Mouse (Mus musculus) subcutaneous adipose tissue, adult 2 months (tissue): ENCODE measurements around the gene Dok1. TPM values are rescaled to one million over a fixed set of nuclear protein-coding genes. Genes with fewer than 3 reads are reported as not detected.

Source experiments
- polyA plus RNA-seq: library from polyadenylated mRNA; depleted of rRNA; stranded (reverse); fragments of >200 nt; gene quantifications from 2 replicates; pipeline ENCODE4 v1.2.3, GENCODE M21; 2012; ENCODE audit warnings: low replicate concordance; rRNA removed

Dok1 gene
- polyA plus RNA-seq, result 11.2 and 13.9 TPM in 2 replicates

DNA sequence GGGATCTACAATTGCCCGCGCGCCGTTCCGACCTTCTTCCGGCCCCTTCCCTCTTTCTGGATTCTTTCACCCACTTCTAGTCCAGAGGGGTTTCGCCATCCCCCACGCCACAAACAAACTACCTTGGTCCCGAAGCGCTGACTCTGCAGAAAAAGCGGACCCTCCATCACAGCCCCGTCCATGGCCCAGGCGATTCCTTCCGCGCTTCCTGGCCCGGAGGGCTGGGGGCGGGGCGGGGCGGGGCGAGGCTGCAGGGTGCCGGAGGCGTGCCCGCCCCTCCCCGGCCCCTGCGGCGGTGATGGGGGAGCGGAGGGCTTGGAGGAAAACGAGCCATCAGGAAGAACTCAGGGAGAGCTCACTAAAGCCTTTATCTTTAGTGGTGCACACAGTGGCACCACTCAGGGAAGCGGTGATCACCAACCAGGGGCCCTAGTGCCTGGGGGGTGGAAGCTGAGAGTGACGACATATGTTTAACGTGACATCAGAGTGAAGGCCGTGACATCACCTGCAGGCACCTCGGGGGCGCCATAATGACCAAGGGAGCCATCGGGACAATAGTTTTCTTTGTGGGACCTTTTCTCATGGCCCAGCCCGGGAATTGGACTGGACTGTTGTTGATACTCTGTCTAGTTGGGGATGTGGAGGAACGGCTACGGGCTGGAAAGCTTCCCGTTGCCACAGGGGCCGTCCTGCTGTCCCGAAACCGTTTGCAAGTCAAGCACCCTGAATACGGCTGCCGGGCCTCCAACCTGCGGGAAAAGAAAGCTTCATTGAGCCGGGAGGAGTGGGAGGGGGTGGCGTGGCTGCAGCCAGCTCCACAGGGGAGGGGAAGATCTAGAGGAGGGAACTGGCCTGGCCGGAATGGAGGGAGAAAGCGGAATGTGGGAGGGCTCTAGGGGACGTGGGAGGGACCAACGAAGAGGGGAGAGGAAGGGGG is at the start of gene Dok1, which contains the start of gene Loxl3:
Gene Dok1, minus strand, starts transcription at position 223 of the 937 bp plus-strand sequence.
Gene Loxl3, plus strand, starts transcription at position 925 of the 937 bp plus-strand sequence.

DNA sequence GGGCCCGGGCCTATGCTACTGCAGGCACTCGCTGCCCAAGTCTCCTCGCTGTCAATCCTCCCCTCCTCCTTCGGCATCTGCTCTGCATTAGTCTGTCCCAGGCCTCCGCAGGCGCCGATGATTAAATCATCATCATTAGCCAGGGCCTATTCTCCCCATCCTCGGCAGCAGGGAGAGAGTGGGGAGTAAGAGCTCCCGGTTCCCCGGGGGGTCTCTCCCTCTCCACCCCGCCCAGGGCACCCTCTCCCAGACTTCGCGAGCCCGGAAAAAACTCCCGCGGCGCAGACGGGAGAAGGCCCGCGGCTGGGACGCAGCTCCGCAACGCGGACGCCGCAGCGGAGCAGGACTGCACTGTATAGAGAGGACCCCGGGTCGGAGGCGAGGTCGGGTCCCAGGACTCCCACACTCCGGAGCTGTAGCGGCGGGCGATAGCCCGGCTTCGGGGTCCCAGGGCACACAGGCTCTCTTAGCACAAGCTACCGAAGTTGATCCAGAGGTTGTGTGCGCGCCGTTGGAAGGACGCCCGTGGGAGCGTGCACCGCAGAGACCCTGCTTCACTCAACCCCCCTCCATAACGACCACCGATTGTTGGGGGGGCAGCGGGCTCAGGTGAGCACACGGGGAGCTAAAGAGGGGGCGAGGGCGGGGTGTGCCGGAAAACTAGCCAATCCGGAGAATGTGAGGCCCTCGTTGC is 44.5 kb upstream of the Dok1 start, which contains the start of gene Pcgf1:
Gene Pcgf1, plus strand, starts transcription at position 240 of the 694 bp plus-strand sequence.

DNA sequence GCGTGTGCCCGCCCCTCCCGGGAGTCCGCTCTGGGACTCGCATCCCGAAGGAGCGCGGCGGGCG is 36.8 kb upstream of the Dok1 start, which contains the start of gene Tlx2:
Gene Tlx2, minus strand, starts transcription at position 47 of the 64 bp plus-strand sequence.

DNA sequence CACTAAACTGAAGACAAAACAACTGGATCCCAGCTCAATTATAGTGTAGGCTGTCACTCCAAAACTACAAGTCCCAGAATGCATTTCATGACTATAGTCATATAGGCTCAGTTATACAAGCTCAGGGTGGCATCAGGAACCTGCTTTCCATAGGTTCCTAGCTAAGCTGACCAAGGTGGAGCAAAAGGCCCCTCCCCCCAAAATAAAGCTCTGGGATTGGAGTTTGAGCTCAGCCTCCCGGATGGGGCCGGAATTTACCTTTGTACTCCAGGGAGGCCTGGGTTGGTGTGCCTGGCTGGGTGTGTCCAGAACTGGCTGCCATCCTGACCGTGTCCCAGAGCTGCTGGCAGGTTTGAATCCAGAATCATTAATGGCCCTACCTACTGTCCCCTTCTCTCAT is 24.5 kb upstream of the Dok1 start, which contains the start of gene Dqx1:
Gene Dqx1, plus strand, starts transcription at position 55 of the 400 bp plus-strand sequence.

DNA sequence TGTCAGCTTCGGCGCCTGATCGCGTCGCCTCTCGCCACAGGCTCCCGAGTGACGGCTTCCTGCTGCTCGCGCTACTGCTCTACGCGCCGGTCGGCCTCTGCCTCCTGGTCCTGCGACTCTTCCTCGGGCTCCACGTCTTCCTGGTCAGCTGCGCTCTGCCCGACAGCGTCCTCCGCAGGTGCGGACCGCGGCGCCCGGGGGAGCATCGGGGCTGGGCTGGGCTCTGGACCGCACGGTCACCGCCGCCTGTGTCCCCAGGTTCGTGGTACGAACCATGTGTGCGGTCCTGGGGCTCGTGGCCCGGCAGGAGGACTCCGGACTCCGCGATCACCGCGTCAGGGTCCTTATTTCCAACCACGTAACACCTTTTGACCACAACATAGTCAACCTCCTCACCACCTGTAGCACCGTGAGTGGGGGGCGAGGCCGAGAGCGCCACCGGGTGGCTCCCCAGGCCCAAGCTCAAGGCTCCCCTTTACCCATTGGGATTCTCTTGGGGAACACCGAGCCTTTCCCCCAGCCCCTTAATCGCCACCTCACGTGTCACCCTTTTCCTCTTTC is 21.7 kb upstream of the Dok1 start, which contains the start of gene Htra2:
Gene Htra2, minus strand, starts transcription at position 403 of the 561 bp plus-strand sequence.

DNA sequence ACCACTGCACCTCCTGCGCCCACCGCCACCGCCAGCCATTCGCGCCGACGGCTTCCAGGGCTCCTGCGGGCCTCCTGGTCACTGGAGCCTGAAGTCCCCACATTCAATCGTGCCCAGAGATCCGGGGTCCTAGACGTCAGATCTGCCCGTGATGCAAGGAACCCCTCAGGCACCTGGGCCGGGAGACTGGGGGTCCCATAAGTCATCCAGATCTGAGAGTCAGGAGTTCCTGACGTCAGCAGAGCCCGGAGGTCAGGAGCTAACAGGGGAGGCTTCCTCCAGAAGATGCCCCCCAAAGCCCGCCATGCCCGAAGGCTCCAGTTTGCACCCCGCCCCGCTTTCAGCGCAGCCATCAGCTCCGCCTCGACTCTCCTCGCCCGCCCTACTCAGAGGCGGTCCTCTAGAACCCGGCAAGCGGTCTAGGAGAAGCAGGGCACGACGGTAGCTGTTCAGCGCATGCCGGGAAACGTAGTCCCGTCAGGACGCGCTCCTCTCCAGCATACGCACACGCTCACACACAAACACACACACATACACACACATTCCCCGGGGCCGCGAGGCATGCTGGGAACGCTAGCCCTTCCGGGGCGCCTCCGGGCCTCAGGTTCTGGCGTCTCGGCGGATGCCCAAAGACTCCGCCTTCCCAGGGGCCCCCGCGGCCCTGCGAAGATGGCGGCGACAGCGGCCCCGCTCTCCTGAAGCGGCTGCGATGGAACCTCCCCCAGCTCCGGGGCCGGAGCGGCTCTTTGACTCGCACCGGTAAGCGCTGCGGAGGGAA is 21.0 kb upstream of the Dok1 start, which contains the start of gene Aup1:
Gene Aup1, plus strand, starts transcription at position 448 of the 778 bp plus-strand sequence.

Other genes with a start within 250 kb of the Dok1 start
- 0.27 and 0.57 TPM in 2 replicates for gene Sema4f, start 93.7 kb downstream of the Dok1 start, polyA plus RNA-seq
- gene M1ap, start 86.6 kb downstream of the Dok1 start, polyA plus RNA-seq, result 0.57 and 0.59 TPM in 2 replicates
- 10.1 and 23.6 TPM in 2 replicates for gene Loxl3, start 702 bp upstream of the Dok1 start, polyA plus RNA-seq
- gene Aup1, start 21.1 kb upstream of the Dok1 start, polyA plus RNA-seq, result 309 and 367 TPM in 2 replicates
- gene Htra2, start 21.8 kb upstream of the Dok1 start, polyA plus RNA-seq, result 57.1 and 73.9 TPM in 2 replicates
- gene Dqx1, start 24.4 kb upstream of the Dok1 start, polyA plus RNA-seq, result 1.7 and 2.6 TPM in 2 replicates
- not detected in 2 replicates for gene Tlx2, start 36.8 kb upstream of the Dok1 start, polyA plus RNA-seq
- 21.1 and 28.1 TPM in 2 replicates for gene Pcgf1, start 44.4 kb upstream of the Dok1 start, polyA plus RNA-seq
- gene Lbx2, start 52.9 kb upstream of the Dok1 start, polyA plus RNA-seq, result 2.4 and 3.2 TPM in 2 replicates
- 4.7 and 10.3 TPM in 2 replicates for gene Ccdc142, start 68.1 kb upstream of the Dok1 start, polyA plus RNA-seq
- 4.1 and 7.8 TPM in 2 replicates for gene Gm42688, start 68.1 kb upstream of the Dok1 start, polyA plus RNA-seq
- gene Mrpl53, start 75.6 kb upstream of the Dok1 start, polyA plus RNA-seq, result 76.4 and 94.6 TPM in 2 replicates
- 27.7 and 77.1 TPM in 2 replicates for gene Mogs, start 82.0 kb upstream of the Dok1 start, polyA plus RNA-seq
- 165 and 170 TPM in 2 replicates for gene Wbp1, start 88.1 kb upstream of the Dok1 start, polyA plus RNA-seq
- 13.5 and 28.2 TPM in 2 replicates for gene Ino80b, start 92.0 kb upstream of the Dok1 start, polyA plus RNA-seq
- gene Rtkn, start 102.0 kb upstream of the Dok1 start, polyA plus RNA-seq, result 19.8 and 52.2 TPM in 2 replicates
- gene Wdr54, start 122.9 kb upstream of the Dok1 start, polyA plus RNA-seq, result 1.1 and 6.5 TPM in 2 replicates
- 0.11 and 0.48 TPM in 2 replicates for gene 1700003E16Rik, start 122.9 kb upstream of the Dok1 start, polyA plus RNA-seq
- gene Dctn1, start 132.4 kb upstream of the Dok1 start, polyA plus RNA-seq, result 126 and 138 TPM in 2 replicates
- gene Slc4a5, start 186.4 kb upstream of the Dok1 start, polyA plus RNA-seq, result 0.05 and 0.11 TPM in 2 replicates